Mouse (Mus musculus) activated CD4-positive, CD25-positive, alpha-beta regulatory T cell, adult 4 months (primary cell): Measurements from ENCODE around the gene Pros1. TPM values are rescaled to one million over a fixed set of nuclear protein-coding genes. Genes with fewer than 3 reads are reported as not detected.

Experiments
- ATAC-seq: one replicate; pipeline ENCODE4 v1.8.0; 2017
- polyA plus RNA-seq, 2 experiments: library from polyadenylated mRNA; unstranded; fragments of 100-300 nt; shearing (Covaris generic); gene quantifications; one replicate each; pipeline ENCODE4 v1.2.1; 2017

The Pros1 gene
- polyA plus RNA-seq = 1 to 10 TPM; 7.4 to 8.8 TPM

DNA sequence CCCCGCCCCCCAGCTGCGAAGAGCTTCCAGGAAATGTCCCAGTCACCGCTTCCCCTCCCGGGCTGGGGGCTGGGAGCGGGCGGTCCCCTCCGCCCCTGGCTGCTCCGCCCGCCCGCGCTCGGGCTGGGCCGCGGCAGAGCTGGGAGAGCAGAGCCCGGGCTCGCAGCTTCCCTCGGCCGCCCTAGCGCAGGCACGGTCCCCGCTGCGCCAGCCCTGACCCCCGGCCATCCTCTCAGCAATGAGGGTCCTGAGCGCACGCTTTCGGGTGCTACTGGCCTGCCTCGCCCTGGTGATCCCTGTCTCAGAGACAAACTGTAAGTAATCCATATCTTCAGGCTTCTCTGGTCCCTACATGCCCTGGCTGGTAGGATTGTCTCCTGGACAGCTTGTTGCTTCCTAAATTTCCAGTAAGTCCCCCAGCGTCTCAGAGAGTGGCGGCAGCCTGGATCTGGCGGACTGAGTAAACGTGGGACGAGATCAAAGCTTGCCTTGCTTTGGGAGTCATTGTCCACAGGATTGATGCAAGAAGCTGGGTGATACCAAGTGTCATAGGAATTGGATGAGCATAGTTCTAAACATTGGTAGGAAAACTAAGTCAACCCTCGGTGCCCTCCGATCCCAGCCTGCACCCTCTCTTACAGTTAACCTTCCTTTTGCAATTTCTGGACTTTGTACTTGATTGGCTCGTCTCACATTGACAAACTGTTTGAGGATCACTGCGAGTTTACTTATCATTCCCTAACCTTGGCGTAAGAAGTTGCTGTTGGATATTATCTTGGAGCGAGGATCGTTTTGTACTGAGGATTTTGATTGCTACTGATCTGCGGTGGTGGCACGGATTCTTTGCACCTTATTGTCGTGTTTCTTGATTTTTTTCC, at the start of gene Pros1:
Gene Pros1, plus strand, starts transcription at position 117 of the 878 bp plus-strand sequence.
- peak; percentile 56 for ATAC-seq

DNA sequence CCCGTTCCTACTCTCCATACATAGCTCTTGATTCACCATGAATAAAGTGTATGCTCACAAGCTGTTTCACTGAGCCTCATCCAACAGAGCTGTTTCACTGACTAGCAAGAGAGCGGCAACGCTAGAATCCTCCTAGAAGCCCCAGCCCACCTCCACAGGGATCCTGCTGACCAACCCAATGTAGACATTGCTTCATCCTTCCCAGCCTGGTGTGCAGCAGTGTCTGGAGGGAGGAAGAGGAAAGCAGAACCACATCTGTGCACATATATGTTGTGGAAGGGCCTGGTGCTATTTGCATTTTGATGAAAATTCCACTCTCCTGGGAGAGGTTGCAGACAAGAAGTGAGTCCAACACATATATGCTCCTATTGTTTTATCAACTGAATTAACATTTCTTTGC, 49.5 kb upstream of the Pros1 start:
- ATAC-seq = no peak

DNA sequence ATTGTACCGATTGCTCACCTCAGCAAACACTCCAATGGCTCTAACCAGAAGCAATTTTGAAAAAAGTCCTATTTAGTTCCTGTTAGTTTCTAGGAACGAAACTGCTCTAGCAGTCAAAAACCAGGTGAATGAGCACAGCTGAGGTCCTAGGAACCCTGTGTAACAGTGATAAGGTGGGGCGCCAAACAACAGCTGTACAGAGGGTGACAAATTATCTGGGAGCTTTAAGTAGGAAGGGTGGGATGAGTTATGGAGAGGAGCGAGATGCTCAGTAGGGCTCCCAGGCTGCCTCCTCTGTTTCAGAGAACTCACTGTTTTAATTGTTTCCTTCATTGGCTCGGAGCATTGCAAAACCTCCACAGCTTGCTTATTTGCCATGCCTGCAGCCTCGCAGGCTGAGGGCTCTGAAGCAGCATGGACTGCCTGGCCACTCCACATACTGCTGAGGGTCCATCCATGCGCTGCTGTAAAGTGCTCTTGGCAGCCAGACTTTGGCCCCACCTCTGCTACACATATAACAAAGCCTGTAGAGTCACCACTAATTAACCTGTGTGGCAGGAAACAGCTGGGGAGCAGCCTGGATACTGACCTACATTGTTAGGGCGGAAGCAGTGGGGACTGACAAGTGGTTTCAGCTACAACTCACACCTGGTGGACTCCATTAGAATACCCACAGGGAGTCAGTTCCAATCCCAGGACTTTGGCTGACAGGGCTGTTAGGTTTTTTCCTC, 46.7 kb upstream of the Pros1 start:
- peak; percentile 80 for ATAC-seq

DNA sequence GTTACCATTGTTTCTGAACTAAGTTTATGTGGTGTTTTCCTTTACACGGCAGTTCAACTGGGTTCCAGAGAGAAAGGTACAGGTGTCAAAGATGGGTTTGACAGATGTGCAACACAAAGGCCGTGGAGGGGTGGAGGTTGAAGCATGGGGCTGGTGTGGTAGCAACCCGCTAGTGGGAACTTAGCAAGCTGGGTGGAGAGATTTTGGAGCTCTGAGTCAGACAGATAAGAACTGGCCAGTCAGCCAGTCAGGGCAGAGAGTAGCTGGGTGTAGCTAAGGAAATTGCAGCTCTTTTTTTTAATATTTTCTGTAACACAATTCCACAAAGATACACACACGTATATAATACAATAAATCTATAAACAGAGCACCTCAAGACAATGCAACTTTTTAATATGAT, 43.3 kb upstream of the Pros1 start:
- no peak for ATAC-seq

DNA sequence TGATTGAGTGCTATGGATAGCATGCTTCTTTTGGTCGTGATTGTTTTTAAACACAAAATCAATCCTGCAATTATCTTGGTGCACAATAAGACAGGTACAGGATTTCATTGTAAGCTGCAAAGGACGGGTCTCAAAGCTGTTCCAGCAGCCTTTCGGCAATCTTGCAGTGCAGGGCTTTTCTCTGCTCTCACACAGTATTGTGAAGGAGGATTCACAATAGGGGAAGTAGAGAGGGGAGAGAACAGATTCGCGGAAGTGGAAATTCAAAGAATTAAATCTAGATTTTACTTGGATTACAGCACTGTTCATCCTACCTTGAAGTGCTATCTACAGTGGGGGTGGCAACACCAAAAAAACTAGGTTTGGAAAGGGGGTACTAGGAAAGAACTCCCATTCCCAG, 40.3 kb upstream of the Pros1 start:
- ATAC-seq = no peak

DNA sequence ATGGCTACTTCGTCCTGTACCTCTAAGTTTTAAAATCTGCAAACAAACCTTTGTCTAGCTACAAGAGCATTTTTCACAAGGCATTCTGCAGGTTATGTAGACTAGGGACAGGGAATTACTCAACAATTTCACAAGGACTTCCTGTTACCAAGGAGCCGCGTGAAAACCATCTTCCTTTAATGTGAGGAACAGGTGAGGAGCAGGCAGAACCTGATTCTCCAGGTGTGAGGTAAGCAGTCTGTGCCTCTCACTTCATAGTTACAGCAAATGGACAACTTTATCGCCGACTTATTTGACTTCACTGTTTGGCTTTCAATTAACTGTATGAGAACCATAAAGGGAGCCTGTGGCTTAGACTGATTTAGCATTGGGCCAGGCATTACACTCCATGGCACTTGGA, 39.6 kb upstream of the Pros1 start, which contains the start of gene Stx19:
Gene Stx19, plus strand, starts transcription at position 186 of the 400 bp plus-strand sequence.
- ATAC-seq = no peak

DNA sequence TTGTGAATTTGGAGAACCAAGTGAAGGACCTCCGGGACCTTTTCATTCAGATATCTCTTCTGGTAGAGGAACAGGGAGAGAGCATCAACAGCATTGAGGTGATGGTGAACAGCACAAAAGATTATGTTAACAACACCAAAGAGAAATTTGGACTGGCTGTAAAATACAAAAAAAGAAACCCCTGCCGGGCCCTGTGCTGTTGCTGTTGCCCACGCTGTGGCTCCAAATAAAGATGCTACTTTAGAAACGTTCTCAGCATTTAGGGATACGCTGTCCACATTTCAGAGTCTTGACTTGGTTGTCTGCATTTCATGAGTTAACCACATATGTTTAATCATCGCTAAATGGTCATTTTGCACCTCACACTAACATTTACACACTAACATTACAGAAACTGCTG, 31.6 kb upstream of the Pros1 start:
- no peak for ATAC-seq

DNA sequence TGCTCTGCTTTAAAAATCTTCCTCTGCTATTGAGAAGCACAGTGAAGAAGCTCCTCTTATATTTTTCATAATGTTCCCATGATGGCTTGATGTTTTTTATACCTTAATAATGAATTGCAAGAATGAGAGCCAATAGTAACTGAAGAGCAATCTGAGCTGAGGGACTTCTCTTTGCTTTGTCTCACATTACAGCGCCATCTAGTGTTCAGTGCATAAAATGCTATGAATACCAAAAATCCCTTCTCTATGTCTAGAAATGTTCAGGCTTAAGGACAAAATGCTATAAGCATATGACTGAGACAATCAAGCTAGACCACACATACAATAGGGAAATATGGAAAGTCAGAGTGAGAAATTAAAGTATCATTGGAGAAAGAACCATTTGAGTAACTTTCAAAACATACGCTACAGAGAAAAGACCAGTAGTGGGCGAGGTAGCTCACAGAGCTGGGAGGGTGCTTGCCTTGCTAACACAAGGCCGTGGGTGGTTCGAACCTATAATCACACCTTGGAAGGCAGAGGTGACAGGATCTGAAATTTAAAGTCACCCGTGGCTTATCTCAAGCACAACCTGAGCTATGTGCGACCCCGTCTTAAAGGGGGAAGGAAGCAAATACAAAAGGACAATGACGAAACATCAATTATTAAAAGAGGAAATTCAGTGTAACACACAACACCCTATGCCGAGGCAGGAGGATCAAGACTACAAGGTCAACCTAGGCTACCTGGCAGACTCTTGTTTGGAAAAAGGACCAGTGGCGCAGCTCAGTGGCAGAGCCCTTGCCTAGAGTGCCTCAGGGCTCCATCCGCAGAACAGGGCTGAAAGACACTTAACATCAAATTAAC, 27.7 kb upstream of the Pros1 start:
- peak; percentile 86 for ATAC-seq

DNA sequence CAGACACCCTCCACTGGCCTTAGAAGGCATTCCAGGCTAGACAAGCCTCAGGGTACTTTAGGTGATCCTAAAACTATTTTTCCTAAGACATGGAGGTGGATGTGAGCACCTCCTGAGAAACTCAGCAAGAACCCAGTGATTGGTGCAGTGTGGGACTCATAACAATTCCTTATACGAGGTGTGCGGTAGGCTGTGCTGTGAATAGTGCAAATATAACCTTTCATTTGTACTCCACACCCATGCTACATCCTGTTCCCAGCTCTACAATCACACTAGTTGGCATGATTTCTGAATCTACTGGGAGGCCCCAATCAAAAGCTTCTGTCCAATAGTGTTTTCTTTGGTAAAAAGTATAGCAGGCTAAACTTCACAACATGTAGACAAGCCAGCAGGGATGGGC, 22.1 kb upstream of the Pros1 start:
- ATAC-seq = peak; percentile 20

DNA sequence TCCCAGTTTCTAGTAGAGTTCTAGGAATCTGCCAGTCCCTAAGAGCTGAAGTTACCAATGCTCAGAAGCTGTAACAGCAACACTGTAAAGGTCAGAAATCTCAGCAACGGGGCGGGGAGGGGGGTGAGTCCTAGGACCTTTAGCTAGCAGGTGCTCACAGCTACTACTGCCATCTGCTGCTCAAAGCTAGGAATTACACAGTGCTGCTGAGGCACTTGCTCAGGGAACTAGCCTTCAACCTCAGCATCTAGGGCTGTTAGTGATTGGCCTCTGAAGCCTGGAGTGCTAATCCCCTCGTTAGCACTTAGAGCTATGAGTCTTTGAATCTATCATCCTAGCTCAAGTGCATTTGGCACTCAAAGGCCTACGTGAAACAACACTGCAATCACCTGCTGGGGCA, 21.6 kb upstream of the Pros1 start:
- ATAC-seq = peak; percentile 83

DNA sequence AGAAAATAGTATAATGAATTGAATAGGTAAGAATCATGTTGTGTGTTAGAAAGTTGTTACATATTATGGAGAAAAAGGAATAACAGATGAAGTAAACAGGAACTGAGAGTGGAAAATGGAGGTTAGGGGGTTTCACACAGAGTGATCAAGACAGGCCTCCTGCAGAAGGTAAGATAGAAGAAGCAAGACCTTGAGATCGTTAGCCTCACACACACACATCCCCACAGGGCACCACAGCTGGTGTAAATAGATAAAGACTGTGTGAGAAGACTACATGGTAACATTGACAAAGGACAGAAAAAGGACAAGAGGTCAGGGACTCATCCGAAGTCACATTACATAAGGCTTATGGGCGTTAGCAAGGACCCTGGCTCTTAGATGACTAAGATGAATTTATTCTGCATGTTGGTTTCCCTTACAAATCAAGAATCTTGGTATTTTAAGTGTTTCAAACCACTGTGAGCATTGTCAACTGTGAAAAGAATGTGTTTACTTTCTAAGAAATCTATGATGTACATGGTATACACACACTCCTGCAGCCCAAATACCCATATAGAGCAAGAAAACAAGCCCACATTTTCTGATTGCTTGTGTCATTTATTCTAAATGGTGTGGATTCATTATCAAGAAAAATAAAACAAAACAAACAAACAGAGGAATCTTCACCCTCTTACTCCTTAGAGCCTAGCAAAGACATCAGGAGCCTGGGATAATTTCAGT, 19.9 kb upstream of the Pros1 start:
- ATAC-seq = peak; percentile 35

DNA sequence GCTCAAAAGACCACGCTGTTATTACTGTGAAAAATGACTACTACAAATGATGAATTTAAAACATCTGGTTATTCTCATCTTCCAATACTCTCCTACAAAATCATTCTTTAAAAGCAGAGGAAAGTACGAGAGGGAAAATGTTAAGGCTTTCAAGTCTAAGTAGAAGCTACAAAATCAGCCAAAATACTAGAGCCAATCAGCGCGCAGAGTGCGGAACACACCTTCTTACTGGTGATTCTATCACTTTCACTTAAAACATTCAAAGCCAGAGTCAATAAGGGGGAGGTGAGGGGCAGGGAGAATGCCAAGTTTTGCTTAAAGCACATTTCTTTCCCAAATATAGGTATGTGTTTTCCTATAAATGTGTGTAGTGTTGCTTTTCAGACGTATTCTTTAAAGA, 8.8 kb upstream of the Pros1 start:
- no peak for ATAC-seq

DNA sequence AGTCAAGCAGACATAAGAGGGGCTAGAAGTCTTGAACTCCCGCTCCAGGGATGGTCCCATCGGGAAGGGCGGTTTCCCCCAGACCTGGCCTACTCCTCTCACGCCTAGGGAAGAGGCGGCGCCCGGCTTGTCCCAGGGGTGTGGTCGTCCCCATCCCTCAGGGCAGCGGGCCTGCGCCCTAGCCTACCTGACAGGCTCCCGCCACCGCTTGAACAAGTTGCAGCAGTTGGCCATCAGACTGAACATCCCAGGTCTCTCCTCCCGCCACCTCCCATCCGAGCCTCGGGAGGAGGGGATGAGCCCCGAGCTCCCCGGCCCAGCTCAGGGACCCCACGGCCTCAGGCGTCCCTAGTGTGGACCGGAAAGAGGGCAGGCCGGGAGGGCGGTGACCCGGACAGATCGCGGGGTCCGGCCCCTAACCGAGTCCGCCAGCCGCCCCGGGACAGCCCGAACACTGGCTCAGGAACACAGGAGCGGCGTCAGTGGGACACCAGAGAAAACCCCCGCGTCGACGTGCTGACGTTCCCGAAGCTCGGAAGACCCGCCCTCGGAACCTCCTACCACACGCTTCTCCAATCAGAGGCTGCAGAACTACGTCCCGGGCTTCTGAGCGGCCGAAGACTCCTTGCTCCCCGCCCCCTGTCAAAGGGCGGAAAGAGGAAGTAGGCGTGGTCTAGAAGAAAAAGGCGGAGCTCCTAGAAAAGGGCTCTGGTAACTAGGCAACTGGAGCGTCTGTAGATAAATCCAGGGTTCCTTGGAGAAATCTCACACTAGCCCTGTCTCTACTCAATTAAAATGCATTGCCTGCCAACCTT, 7.4 kb upstream of the Pros1 start, which contains the start of gene Arl13b:
Gene Arl13b, minus strand, starts transcription at position 543 of the 815 bp plus-strand sequence.
- peak; percentile 99 for ATAC-seq

DNA sequence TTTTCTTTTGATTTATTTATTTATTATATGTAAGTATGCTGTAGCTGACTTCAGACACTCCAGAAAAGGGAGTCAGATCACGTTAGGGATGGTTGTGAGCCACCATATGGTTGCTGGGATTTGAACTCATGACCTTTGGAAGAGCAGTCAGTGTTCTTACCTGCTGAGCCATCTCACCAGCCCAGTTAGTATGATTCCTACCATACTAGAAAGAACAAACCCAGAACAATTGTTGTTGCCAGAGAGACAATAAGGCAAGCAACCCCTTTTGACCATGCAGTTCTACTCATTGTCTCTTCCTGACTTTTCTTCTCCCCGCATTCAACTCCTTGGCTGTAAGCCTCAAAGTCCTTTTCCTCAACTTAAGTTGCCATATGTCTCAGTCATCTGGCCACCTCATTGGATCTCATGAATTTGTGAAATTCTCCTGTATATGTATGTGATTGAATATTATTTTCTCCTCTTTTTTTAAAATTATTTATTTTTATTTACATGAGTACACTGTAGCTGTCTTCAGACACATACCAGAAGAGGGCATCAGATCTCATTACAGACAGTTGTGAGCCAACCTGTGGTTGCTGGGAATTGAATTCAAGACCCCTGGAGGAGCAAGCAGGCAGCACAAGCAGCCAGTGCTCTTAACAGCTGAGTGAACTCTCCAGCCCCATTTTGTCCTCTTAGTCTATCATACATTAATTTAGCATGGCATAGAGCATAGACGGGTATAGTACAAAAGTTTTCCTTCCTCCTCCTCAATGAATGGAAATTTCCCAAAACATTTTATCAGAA, 1.4 kb upstream of the Pros1 start:
- no peak for ATAC-seq

DNA sequence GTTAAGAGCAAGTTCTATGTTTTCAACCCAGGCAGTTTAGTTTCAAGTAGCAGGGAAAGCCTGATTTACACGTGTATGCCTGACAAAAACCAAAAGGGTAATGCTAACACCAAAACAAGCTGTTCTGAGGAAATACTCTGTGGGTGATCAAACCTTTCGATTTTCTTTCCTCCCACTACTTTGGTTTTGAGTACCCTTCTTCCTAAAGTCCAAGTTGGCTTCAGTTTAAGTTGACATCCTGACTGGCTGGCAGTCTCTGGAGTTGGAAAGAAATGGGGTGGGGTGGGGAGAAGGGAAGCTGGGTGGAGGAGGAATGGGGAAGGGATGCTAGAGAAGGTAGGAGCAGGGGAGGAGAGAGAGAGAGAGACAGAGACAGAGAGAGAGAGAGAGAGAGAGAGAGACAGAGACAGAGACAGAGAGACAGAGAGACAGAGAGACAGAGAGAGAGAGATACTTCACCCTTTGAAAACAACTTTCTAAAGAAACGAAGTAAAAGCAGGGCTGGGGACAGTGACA, 438 bp upstream of the Pros1 start:
- peak; percentile 5 for ATAC-seq

DNA sequence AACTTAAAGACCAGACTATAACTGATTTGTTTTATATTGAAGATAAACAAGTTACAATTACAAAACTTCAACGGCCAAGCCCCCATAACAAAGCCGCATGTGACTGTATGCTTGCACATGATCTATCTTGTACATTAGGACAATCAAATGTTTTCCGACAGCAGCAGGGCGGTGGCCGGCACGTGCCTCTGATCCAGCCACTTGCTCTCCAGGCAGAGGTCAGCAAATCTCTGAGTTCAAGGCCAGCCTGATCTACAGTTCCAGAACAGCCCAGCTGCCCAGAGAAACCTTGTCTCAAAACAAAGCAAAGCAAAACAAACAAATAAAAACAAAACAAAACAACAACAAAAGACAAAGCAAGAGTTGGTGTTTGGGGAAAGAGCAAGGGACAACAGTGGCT, 1.3 kb downstream of the Pros1 start:
- ATAC-seq = no peak

DNA sequence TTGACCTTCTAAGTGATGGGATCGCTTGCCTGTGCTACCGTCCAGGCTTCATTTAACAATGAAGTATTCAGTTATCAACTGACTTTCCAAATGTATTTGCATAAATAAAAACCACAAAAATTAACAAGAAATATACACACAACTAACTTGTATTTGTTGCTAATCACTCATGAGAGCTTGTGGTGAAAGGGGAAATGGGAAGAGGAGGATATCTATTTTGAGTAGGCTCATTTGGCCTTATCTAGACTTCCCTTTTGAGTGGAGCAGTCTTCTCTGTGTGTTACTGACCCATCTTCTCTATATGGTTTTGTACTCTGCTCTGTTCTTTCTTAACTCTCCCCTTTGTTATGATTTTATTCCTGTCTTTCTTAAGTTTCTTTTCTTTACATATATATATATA, 2.2 kb downstream of the Pros1 start:
- no peak for ATAC-seq

DNA sequence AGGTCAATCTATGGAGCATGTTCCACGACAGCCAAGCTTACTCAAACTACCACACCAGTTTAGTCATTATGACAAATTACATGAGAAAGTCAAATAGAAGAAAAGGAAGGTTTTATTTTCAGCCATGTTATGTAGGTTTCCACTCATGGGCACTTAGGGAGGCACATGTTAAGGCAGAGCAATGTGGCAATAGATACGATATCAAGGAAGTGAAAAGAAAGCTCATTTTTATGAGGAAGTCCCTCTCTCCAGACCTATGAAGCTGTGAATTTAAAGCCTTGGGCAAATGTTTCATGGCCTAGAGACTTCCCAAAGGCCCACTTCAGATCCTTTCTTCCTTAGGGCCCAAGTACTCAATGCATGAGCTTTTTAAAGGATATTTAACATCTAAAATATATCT, 3.4 kb downstream of the Pros1 start:
- ATAC-seq = no peak

DNA sequence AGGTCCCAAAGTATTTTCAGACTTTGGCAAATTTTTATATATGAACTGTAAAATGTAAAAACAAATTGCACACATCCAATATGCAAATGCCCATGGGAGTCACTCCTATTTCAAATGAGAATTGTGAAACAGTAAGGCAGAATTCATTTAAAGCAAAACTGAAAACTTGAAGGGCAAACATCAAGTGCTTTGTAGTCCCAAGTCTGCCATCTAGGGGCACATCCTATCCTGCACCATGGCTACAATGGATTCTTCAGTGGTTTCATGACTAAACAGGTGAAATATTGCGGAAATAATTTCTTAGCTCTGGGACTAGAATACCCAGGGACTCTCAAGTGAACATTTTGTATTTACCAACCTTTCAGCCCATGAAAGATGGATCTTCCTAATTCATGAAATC, 3.9 kb downstream of the Pros1 start:
- ATAC-seq = peak; percentile 53

DNA sequence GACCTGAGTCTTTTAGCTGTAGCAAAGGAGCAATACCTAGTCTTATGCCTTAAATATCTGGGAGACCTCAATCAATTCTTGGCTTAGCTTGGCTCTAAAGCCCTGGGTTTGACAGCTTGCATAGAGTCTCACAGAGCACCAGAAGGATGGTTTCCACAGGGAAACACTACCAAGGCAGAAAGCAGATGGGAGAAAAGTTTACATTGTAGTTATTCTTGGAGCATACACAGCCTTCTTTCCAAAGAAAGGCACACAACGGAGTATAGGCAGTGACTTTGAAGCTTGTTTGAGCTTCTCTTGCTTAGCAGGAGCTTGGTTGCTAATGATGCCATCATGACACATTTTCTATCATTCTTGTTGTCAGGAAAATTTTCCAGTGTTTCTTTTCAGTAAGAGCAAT, 6.0 kb downstream of the Pros1 start:
- no peak for ATAC-seq
